In genomic region chr8:109280540-109280939, GRCm38 (mm10) we compare ENCODE assay signal across 11 mouse cellular contexts.
DNase-seq lines count a peak whose midpoint lies in the region; ATAC-seq and TF ChIP-seq lines count a peak whose summit lies in the region.
"Had no signal": no experiment of that assay in that cellular context is flagged by ENCODE, and none has a peak within 500 bp of the region (broad histone marks: within the 10 kb centered on the region; RNA-seq: fewer than 3 reads in every experiment).

No protein-coding gene starts in this region.

- H3K27me3 ChIP-seq in hindbrain, postnatal 0 days (ENCODE audit: insufficient read depth, low read length): no peaks in the 10 kb centered on the region
- H3K27me3 ChIP-seq in hindbrain, embryonic 13.5 days: no peaks in the 10 kb centered on the region
- H3K27me3 ChIP-seq in CH12.LX (replicated peaks): no peaks in the 10 kb centered on the region
- H3K27me3 ChIP-seq in embryonic facial prominence, embryonic 10.5 days (replicated peaks; ENCODE audit: low read depth, poor library complexity, severe bottlenecking): no peaks in the 10 kb centered on the region

- no peak for TF ChIP-seq CTCF in hindbrain, postnatal 0 days (IDR thresholded peaks at IDR 0.05; ENCODE audit: low read depth)
- no peak for TF ChIP-seq CTCF in CH12.LX (conservative IDR thresholded peaks at IDR 0.05 in 1 of 2, IDR thresholded peaks at IDR 0.05 in 1 of 2; ENCODE audit: low read depth in 2 of 2, low read length in 2 of 2)

- no peak for TF ChIP-seq RAD21 in CH12.LX (IDR thresholded peaks at IDR 0.05; ENCODE audit: low read depth, low read length)

- no peak overlapping the region for H3K27ac ChIP-seq in hindbrain, postnatal 0 days
- no peak overlapping the region for H3K27ac ChIP-seq in hindbrain, embryonic 13.5 days
- H3K27ac ChIP-seq in CH12.LX (ENCODE audit: insufficient read depth, low read depth): no peak overlapping the region
- no peak overlapping the region for H3K27ac ChIP-seq in embryonic facial prominence, embryonic 10.5 days (replicated peaks)

- no peaks in the 10 kb centered on the region for H3K36me3 ChIP-seq in hindbrain, postnatal 0 days (ENCODE audit: insufficient read depth, low read length)
- H3K36me3 ChIP-seq in hindbrain, embryonic 13.5 days: no peaks in the 10 kb centered on the region
- H3K36me3 ChIP-seq in CH12.LX (replicated peaks in 1 of 2; ENCODE audit: control insufficient read depth in 1 of 2, insufficient read depth in 1 of 2, low read length in 1 of 2): no peaks in the 10 kb centered on the region
- no peaks in the 10 kb centered on the region for H3K36me3 ChIP-seq in embryonic facial prominence, embryonic 10.5 days (replicated peaks)

- H3K9me3 ChIP-seq in hindbrain, postnatal 0 days (ENCODE audit: low read length): no peaks in the 10 kb centered on the region
- H3K9me3 ChIP-seq in hindbrain, embryonic 13.5 days: no peaks in the 10 kb centered on the region
- H3K9me3 ChIP-seq in CH12.LX (replicated peaks; ENCODE audit: low read length): no peaks in the 10 kb centered on the region
- H3K9me3 ChIP-seq in embryonic facial prominence, embryonic 10.5 days: no peaks in the 10 kb centered on the region

- no peak overlapping the region for H3K4me3 ChIP-seq in hindbrain, postnatal 0 days (ENCODE audit: low read length)
- no peak overlapping the region for H3K4me3 ChIP-seq in hindbrain, embryonic 13.5 days
- H3K4me3 ChIP-seq in CH12.LX (replicated peaks in 1 of 3; ENCODE audit: low read depth in 2 of 3, low read length in 2 of 3, poor library complexity in 1 of 3): no peak overlapping the region
- no peak overlapping the region for H3K4me3 ChIP-seq in embryonic facial prominence, embryonic 10.5 days

- H3K4me2 ChIP-seq in hindbrain, postnatal 0 days (ENCODE audit: low read depth, low read length): no peak overlapping the region
- H3K4me2 ChIP-seq in hindbrain, embryonic 13.5 days: no peak overlapping the region
- H3K4me2 ChIP-seq in CH12.LX (ENCODE audit: insufficient read depth, low read depth, poor library complexity, severe bottlenecking): no peak overlapping the region

- H3K4me1 ChIP-seq in hindbrain, postnatal 0 days (ENCODE audit: insufficient read depth, low read length): no peaks in the 10 kb centered on the region
- H3K4me1 ChIP-seq in hindbrain, embryonic 13.5 days (replicated peaks): no peaks in the 10 kb centered on the region
- peaks cover 0 to 23% of the 10 kb centered on the region in 2 experiments; a peak in 2 of 4 replicates for H3K4me1 ChIP-seq in CH12.LX (ENCODE audit: control insufficient read depth in 1 of 2, insufficient read depth in 2 of 2)
- H3K4me1 ChIP-seq in embryonic facial prominence, embryonic 10.5 days: no peaks in the 10 kb centered on the region

- no peak for ATAC-seq in hindbrain, postnatal 0 days
- ATAC-seq in hindbrain, embryonic 13.5 days (ENCODE audit: low FRiP score): no peak
- ATAC-seq in megakaryocyte-erythroid progenitor cell, adult 5-6 weeks (replicated peaks; ENCODE audit: low FRiP score, low TSS enrichment, poor library complexity, severe bottlenecking): 0 out of 2 replicates have a peak, but pooled peaks have one; percentile 47
- ATAC-seq: forebrain, postnatal 0 days had no signal

- H3K9ac ChIP-seq in hindbrain, postnatal 0 days (replicated peaks; ENCODE audit: low read length): no peak overlapping the region
- H3K9ac ChIP-seq in hindbrain, embryonic 13.5 days: no peak overlapping the region
- H3K9ac ChIP-seq in CH12.LX (ENCODE audit: insufficient read depth, low read depth): no peak overlapping the region
- H3K9ac ChIP-seq: forebrain, postnatal 0 days had no signal

- no peaks in the 10 kb centered on the region for H3K79me2 ChIP-seq in CH12.LX (replicated peaks; ENCODE audit: control insufficient read depth, extremely low read depth, insufficient read depth, poor library complexity, severe bottlenecking)

- intact Hi-C loops in left cerebral cortex, postnatal 14 days (cut with DNase I): no loop called here

- WGBS in hindbrain, postnatal 0 days: 78% methylated on average over 2 of the region's 2 CpGs
- WGBS in hindbrain, embryonic 13.5 days: 91% methylated on average over 2 of the region's 2 CpGs
- 82% methylated on average over 2 of the region's 2 CpGs for WGBS in embryonic facial prominence, embryonic 10.5 days

- in situ Hi-C loops in CH12.LX (cut with MboI; ENCODE audit: low pct_ligation_motif_present, low pct_unique_long_range_greater_than_20kb, low sequenced_read_pairs): no loop called here

- DNase-seq in hindbrain, postnatal 0 days (ENCODE audit: low spot score): peak; percentile 10
- DNase-seq in CH12.LX (ENCODE audit: extremely low read depth) (peak; percentile 82), MN1 (ENCODE audit: low spot score) (peak; percentile 87)
- no peak for DNase-seq in left cerebral cortex, postnatal 14 days (ENCODE audit: low spot score in 2 of 2)
- DNase-seq in embryonic facial prominence, embryonic 10.5 days (ENCODE audit: low spot score): no peak
- DNase-seq: cerebellum, adult 8-10 months; forebrain, postnatal 0 days; kidney, adult 18-20 months; lung, adult 2 months had no signal

- dilution Hi-C loops in CH12.LX (cut with MboI; ENCODE audit: extremely low pct_ligation_motif_present, extremely low pct_unique_long_range_greater_than_20kb, low sequenced_read_pairs): no loop called here

- TF ChIP-seq EP300 in CH12.LX (IDR thresholded peaks at IDR 0.05; ENCODE audit: low read length): no peak

- TF ChIP-seq POLR2A in CH12.LX (IDR thresholded peaks at IDR 0.05; ENCODE audit: low read depth, low read length): no peak; the same call in 1 of the 2 replicates

TF ChIP-seq in CH12.LX, 34 proteins besides CTCF, POLR2A, EP300 and RAD21:
- TF ChIP-seq USF1 (IDR thresholded peaks at IDR 0.05; ENCODE audit: low read depth, low read length) (no peak), GABPA (IDR thresholded peaks at IDR 0.05; ENCODE audit: insufficient replicate concordance, low read depth, low read length) (peak; percentile 98), CHD2 (IDR thresholded peaks at IDR 0.05; ENCODE audit: low read length) (peak; percentile 81), SMC3 (IDR thresholded peaks at IDR 0.05; ENCODE audit: low read depth, low read length) (no peak), ZNF384 (IDR thresholded peaks at IDR 0.05; ENCODE audit: low read depth, low read length) (no peak), MAX (IDR thresholded peaks at IDR 0.05; ENCODE audit: low read length) (0 out of 2 replicates have a peak, but pooled peaks have one; percentile 13), ETS1 (conservative IDR thresholded peaks at IDR 0.05; ENCODE audit: low read depth, low read length) (no peak), HCFC1 (IDR thresholded peaks at IDR 0.05; ENCODE audit: low read depth, low read length) (peak; percentile 65), ELF1 (IDR thresholded peaks at IDR 0.05; ENCODE audit: low read depth, low read length) (0 out of 2 replicates have a peak, but pooled peaks have one; percentile 12)

Comparison
In these comparisons a context has a peak if more than half of its experiments do, and no peak if none do; other contexts are left out.
1. DNase-seq: peak in hindbrain, postnatal 0 days (single experiment), CH12.LX (single experiment) and MN1 (single experiment); none in left cerebral cortex, postnatal 14 days (0 of 2) and embryonic facial prominence, embryonic 10.5 days (single experiment).